Mouse (Mus musculus) left cerebral cortex, adult 9 months (tissue): ENCODE results near the gene Fbxw4.
"Not testable (repeated sequence)": the region's sequence is repeated elsewhere in the genome, so short reads cannot be mapped to it uniquely, and the experiment has no call there.

ENCODE experiments used
- DNase-seq, 2 experiments: peaks; one replicate each; pipeline ENCODE4 v3.0.0; 2022; ENCODE audit warnings: low spot score in 2 of 2

Gene Fbxw4

DNA sequence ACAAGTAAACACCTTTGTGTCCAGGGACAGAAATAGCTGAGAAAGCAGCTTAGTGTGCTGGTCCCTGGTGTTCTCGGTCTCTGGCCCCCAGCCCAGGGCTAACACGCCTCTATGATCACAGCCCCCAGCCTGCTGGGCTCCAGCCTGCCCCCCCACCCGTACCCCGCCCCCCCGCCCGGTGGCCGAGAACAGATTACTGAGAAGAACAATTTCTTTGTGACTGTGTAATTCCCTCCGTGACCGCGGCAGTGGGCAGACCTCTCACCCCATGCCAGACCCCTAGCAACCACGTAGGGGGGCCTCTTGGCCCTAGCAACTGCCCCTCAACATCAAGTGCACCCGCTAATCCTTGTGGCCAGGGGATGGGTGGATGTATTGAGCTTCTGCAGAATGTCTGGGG, 79.9 kb downstream of the Fbxw4 start:
- DNase-seq, result no peak

DNA sequence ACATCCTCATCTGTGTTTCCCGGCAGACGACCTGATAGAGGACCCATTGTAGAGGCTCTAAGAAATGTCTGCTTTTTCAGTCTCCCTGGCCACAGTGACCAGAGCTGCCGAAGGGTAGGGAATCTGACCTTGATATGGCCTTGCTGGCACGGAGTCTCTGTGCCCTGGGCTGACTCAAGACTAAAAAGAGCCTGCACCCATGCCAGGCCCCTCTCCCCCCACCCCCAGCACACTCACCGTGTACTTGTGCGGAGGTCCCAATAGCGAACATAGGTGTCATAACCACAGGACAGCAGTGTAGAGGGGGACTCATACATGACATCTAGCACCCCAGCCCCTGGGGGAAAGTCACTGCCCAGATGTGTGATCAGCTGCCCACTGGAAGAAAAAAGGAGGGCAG, 80.7 kb downstream of the Fbxw4 start:
- DNase-seq, result no peak

DNA sequence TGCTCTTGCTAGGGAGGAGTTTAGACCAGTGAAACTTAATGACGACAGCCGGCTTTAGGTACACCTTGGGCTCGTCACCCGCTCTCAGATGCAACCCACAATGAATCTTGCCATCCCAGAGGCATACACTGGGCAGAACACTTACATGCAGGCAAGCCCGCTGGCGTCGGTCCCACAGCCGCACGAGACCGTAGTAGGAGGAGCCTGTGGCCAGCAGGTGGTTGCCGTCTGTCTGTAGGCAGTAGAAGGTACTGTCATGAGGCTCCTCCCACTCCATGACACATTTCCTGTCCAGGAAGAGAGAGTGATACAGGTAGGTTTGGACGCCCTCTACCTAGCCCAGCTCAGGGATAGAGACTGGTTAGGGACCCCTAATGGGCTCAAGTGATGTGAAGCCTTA, 81.1 kb downstream of the Fbxw4 start:
- no peak for DNase-seq

DNA sequence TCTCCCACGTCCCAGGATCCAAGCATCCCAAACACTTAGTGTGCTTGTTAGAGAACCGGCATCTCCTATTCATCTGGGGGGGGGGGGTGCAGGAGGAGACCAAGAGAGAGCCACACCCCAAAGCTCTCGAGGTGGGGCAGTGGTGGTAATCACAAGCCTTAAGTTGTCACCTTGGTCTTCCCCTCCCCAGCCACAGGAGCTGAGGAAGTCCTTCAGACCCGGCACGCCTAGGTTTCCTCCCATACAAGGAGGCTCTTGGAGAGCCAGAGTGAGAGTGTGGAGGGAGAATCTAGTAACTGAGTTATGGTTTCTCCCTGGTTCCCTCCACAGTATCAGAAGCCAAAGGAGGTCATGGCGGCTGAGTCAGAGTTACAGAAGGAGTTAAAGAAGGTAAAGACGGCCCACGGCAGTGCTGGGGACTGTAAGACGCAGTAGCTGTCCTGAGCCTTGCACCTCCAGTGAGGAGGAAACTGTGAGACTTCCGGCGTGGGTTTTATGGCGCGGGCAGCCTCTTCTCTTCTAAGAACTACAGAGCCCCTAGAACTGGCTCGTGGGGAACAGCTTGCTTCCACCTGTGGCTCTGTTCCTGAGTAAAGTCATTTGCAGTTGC, 82.9 kb downstream of the Fbxw4 start:
- DNase-seq, result no peak

DNA sequence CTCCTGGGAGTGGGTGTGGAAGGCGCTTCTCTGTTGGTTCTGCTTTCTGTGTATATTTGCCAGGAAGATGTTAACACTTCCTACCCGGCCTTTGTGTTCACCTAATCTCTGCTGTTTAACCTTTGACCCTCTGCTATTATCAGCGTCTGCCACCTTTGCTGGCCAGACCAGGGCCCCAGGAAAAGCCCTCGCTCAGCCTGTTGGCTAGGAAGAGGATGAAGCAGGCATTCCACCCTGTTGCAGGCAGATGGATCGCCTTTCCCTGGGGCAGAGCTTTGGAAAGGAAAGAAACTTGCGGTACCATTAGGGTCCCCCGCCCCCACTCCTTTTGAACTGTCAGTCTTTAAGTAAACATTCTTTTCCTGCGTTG, 84.5 kb downstream of the Fbxw4 start:
- no peak for DNase-seq

DNA sequence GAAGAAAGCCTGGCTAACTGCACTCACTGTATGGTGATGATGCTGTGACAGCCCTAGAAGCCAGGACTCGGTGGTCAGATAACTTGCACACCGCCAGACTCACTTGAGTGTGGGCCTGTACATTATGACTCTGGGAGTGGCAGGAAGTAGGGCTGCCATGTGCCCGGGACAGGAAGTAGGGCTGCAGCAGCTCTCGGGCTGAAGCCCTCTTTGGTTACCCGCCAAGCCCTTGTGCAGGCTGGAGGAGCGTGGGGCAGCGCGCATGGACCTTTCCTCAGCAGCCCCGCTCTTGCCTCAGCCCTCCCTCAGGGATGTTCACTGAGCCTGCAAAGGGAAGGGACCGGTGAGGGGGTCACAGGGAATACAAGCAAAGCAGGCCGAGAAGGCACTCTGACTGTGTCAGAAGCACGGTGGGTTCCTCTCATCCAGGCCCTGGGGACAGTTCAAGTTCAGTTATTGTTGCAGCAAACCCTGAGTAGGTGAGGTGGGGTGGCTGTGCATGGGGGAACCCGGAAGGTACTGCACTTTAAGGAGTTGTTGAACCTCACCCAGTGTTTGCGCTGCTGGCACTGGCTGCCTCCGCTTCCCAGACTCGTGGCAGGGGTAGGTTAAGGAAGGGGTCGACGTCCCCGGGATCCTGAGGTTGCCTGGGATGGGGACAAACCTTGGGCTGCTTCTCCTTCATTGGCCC, 85.0 kb downstream of the Fbxw4 start:
- no peak for DNase-seq

DNA sequence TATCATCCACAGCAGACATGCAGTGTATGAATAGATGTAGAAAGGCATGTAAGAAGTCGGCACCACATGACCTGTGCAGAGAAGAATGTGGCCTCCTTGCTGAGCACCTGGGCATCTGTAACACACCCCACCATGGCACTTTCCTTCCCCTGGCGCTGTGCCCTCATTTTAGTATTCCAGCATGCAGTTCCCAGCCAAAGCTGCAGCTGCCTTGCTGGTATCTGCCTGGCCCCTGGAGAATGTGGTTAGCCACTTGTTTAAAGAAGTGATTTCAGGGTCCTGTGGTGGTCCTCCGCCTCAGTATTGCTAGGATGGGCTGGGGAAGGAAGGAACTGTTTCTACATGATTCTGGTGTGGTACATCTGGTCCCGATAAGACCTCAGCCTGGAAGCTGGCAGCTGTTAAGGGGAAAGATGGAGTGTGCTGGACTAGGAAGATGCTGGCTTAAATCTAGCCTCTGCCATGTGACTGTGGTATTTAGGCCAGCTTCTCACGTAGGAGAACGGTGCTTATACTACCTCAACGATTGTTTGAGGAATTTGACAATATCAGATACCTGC, 85.7 kb downstream of the Fbxw4 start:
- DNase-seq, result no peak

DNA sequence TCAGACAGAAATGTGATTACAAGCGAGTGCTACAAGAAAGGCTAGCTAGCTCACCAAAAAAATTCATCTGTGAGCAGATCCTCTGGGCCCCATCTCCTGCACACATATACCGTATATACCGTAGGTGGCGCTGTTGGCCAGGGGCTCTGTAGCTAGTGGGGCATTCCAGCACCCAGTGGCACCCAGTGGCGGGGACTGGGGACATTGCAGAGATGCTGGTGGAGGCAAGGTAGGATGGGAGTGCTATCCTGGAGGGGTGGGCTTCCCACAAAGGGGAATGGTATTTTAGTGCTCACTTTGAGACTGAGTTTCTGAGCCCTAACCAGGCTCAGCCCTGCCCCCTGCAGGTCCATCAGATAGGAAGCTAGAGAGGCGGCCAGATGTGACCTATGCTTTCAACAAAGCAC, 86.2 kb downstream of the Fbxw4 start:
- peak in 1 of 2 experiments; percentile 77 for DNase-seq

DNA sequence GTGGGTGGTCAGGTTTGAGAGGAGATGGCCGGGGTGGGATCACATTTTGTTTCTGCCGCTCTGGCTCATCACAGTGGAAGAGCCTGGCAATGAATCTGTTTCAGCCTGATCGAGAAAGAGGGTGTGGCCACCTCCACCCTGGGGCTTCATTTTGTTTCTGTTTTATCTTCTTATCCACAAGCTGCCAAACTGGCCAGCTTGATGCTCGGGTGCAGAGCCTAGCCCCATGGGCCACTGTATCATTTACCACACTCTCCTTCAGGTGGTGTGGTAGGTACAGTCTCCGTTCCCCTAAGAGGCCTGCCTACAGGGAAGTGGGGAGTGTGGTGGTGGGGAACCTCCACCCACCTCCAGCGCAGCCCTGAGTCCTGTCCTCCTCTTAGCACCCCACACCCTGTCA, 87.1 kb downstream of the Fbxw4 start:
- DNase-seq, result no peak

DNA sequence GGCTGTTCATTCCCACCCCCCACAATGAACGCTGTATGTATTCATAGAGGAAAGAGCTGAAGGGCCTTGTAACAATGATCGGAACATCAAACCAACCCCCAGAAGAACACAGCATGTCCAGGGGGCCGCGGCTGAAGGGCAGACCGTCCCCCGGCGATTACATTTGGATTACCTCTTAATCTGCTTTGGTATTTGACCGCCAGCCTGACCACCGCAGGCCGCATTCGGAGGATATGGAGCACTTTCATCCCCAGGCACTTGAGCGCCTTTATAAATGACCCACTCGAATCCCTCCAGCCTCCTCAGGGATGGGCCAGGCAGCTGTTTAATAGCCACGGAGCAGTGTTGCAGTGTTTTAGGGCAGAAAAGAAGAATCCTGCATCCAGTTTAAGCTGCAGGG, 92.7 kb downstream of the Fbxw4 start:
- DNase-seq, result no peak

DNA sequence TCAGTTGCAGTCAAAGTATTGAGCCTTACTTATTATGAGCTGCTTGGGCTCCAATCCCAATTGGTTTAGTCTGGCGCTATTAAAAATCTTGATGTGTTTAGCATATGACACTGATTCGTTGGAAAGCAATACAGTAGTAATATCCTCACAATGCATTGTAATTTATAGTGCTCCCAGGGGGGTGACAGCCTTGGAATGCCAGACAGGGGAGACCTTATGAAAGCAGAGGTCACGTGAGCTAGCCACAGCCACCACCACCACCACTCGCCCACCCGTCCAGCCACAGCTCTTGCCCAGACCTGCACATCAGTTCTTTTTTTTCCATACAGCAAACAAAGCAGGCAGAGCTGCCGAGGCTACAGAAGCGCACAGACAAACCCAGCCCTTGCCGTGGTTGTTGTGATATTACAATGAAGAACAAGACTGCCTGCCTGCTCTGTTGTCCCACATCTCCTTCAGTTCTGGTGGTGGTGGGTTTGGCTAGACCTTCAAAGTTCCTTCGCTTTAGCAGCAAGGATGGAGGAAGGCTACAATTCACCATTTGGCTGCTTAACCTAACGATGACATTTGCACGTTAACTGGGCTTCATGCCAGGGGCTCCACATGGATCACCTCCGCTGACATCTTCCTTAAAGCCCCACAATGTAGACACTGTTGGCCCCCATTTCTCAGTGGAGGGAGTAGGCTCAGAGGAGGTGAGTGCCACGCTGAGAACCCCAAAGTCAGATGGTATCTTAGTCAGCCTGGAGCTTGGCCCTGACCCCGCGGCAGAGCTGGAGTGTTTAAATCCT, 94.0 kb downstream of the Fbxw4 start:
- DNase-seq, result no peak

DNA sequence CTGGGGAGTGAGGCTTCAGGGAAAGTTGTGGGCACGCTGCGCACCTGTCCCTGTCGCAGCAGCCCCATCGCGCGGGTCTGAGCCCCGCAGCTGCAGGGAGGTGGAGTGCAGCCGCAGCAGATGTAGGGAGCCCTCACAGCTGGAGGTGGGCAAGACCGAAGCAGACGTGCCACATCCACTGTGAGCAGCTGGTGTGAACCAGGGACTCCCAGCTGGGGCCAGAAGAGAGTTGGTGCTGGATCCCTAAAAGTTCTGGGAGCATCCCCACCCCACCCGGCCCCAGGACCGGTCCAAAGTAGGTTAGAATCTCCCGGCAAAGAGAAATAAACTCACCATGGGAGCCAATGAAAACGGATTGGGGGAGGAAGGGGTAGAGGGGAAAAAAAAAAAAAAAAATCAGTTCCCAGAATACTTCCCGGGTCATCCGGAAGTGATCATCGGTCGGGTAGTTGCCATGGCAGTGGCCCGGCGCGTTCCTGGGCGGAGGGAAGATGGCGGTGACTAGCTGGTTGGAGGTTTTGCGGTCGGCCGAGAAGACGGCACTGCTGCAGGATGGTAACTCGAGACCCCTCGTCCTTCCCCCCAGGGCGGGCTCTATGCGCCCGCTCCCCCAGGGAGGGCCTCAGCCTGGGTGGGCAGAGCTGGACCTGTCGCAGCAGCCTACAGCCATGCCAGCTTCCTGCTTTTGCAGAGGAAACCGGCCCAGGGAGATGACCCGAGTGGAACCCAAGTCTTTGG, 99.8 kb downstream of the Fbxw4 start, which contains the start of the genes Poll and Gm17018:
Poll (minus strand) TSS at position 379 of the 738 bp plus-strand sequence.
Gm17018 (plus strand) TSS at position 463 of the 738 bp plus-strand sequence.
- DNase-seq, result peak; percentile 65 to 83

DNA sequence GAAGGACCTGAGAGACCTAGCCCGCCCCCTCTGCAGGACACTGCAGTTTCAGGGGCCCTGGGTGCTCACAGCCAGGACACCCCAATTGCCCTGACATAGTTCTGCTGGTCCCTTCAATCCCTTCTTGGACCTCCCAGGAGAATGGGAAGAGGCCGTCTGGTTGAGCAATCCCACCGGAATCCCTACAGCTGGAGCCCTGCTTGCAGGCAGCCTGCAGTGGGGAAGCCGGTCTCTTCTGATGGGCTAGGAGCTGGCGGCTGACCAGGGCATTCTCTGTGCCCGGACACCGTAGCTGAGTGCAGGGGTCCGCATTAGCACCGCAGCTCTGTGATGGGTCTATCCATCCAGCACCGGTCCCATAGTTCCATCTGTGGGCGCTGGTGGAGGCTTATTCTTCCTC, 106.0 kb downstream of the Fbxw4 start:
- no peak for DNase-seq

DNA sequence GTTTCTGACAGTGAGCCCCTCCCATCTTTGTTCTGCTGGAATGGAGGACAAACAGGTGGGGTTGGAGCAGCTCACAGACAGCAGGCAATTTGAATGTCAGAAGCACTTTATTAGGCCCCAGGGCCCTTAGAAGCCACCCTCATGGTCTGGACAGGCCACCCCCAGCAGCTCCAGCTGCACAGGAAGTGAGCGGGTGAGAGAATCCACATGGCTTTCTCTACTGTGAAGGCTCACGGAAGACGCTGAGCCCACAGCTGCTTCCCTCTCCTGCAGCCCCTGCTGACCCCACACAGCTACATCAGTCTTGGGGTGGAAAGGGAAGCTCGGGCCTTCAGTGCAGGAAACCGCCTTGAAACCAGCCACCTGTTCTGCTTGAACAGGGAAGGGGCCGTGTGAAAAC, 107.9 kb downstream of the Fbxw4 start:
- DNase-seq, result no peak

DNA sequence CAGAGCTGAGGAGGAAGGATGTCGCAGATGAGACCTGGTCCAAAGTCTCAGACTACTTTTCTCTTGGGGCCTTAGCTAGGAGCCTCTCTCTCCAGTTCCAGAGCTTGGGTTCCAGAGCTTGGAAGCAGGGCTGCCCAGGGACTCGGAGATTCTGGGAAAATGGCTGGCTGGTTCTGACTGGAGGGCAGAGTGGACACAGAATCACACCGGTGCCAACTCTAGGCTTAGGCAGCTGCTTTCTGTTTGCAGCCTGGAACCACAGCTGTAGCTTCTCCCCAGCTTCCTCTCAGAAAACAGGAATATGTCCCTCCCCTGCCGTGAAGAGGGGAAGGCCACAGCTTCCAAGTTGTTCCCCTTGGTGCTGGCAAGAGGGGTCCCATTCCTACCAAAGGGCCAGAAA, 110.2 kb downstream of the Fbxw4 start:
- no peak for DNase-seq

DNA sequence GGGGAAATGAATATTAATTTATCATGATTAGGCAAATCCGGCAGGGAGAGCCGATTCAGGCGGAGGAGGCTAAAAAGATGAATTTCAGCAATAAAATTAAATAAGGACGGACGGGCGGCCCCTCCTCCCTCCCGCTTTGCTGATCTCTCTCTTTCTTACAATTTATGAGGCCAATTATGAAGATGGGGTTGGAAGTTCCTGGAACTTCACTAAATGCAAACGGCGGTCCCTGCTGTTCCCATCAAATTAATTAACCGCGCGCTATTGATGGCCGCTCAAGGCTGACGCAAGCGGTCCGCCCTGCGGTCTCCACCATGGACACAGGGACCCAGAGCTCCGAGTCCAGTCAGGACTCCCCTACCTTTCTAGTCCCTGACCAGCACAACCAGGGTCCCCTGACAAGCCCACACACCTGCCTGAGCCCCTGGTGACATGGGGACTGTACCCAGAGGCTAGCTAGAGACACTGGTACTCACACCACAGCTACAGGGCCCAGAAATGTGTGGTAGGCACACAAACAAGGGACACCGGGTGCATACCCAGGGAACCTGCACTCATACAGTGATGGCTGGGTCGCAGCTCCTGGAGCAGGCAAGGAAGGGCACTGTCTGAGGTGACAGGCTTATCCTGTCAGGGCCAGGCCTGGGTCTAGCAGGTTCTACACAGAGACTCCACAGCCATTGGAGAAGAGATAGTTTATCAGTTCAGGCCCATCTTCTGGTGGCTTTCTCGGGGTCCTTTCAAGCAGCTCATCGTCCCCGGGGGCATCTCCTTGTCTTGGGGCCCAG, 110.8 kb downstream of the Fbxw4 start:
- DNase-seq, result no peak

DNA sequence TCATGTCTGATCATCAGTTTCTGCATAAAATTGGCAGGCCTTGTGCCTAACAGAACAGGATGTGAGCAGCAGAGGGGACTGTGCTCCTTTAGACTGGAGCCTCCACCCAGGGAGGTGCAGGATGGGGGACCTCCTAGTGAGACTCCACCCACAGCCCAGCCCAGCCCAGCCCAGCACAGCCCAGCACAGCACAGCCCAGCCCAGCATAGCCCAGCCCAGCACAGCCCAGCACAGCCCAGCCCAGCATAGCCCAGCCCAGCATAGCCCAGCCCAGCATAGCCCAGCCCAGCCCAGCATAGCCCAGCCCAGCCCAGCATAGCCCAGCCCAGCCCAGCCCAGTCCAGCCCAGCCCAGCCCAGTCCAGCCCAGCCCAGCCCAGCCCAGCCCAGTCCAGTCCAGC, 111.9 kb downstream of the Fbxw4 start:
- not testable (repeated sequence) for DNase-seq

DNA sequence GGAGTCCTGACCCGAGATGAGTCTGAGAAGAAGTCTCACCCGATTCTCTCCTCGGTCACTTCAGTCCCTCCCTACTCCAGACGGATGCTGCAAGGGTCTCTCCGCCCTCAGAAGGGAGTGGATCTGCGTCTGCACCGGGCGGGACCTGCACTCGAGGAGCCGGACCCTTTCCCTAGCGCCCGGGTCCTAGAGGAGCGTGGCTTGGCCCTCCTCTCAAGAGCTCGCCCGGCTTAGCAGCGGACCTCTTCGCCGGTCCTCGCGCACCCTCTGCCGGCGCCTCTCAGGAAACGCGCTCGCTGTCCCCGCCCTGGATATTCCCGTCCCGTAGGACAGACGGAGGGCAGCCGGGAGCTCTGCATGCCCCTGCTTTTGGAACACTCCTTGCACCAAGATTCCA, 115.2 kb downstream of the Fbxw4 start:
- peak in 1 of 2 experiments; percentile 84 for DNase-seq

DNA sequence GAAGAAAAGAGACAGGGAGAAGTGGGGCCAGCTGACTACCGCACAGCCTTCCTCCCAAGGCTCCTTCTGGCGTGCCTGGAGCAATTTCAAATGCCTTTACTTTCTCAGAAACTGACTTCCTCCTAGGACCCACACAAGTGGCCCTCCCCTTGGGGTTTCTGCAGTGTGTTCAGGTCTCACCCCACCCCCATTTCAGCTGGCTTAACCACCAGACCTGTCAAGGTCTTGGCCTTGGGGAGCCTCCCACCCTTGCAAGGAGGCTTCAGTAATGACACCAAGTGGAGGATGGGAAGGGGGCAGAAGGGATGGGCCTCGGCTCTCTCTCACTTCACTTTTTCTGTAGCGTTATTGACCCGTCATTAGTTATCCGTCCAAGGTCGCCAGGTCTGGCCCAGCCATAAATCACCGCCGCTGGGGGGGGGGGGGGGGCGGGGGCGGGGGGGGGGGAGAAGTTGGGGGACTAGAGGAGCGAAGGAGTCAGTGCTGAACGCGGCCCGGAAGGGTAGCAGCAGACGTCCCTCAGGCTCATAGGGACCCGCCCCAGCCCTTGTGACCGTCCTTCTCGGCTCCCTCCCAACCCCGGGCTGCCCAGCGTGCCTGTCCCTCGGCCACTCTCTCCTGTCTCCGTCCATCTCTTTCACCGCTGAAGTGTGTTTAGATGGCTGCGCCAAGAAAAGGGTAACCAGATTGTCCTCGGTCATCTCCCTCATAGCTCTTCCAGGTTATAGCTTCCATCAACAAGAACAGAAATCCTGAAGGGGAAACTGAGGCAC, 115.8 kb downstream of the Fbxw4 start:
- no peak for DNase-seq

DNA sequence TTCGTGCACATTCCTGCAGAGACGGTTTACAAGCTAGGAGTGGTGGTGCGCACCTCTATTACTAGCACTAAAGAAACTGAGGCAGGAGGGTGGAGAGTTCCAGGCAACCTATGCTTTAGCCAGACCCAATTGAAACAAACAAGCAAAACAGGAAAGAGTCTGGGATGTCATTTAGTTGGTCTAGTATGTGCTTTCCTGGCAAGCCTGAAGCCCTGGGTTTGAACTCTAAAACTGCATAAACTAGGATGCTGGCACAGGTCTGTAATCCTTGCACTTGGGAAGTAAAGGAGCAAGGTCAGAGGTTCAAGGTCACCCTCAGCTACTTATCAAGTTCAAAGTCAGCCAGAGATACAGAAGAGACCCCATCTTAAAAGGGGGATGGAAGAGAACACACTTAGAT, 118.1 kb downstream of the Fbxw4 start:
- no peak for DNase-seq
